Mouse (Mus musculus) embryonic facial prominence, embryonic 11.5 days (tissue): ENCODE measurements around the gene Nuak2. TPM values are rescaled to one million over a fixed set of nuclear protein-coding genes. Genes with fewer than 3 reads are reported as not detected.
"Not testable (repeated sequence)": the region's sequence is repeated elsewhere in the genome, so short reads cannot be mapped to it uniquely, and the experiment has no call there.

Experiments
- ATAC-seq: fragments of 200-750 bp; cut with Nextera tagmentation; replicated peaks from 2 replicates; pipeline ENCODE4 v1.8.0; 2017; ENCODE audit warnings: low read depth; ENCODE audit not compliant: insufficient number of reproducible peaks, low FRiP score, low TSS enrichment
- DNase-seq: peaks from one replicate; pipeline ENCODE4 v3.0.0-alpha.2; 2015; ENCODE audit warnings: low spot score
- H3K27ac ChIP-seq: fragments of 300-500 bp; sonication (generic); replicated peaks from 2 replicates; pipeline ENCODE4 v1.5.1; 2014; ENCODE audit warnings: mild to moderate bottlenecking, low read depth, low read length, control low read depth
- H3K27me3 ChIP-seq: fragments of 300-500 bp; sonication (generic); 2 replicates; pipeline ENCODE4 v1.6.1; 2014; ENCODE audit warnings: mild to moderate bottlenecking, low read length, moderate library complexity, mixed read lengths; ENCODE audit not compliant: control insufficient read depth, insufficient read depth
- H3K36me3 ChIP-seq: fragments of 300-500 bp; sonication (generic); replicated peaks from 2 replicates; pipeline ENCODE4 v1.6.1; 2014; ENCODE audit warnings: low read depth, mild to moderate bottlenecking, low read length, moderate library complexity, mixed read lengths; ENCODE audit not compliant: control insufficient read depth, insufficient read depth
- H3K4me1 ChIP-seq: fragments of 300-500 bp; sonication (generic); 2 replicates; pipeline ENCODE4 v1.6.1; 2014; ENCODE audit warnings: low read length, mixed read lengths; ENCODE audit not compliant: control insufficient read depth, insufficient read depth
- H3K4me2 ChIP-seq: fragments of 300-500 bp; sonication (generic); 2 replicates; pipeline ENCODE4 v1.6.1; 2014; ENCODE audit warnings: low read depth, mild to moderate bottlenecking, control low read depth, low read length, moderate library complexity
- H3K4me3 ChIP-seq: fragments of 300-500 bp; sonication (generic); 2 replicates; pipeline ENCODE4 v1.5.1; 2014; ENCODE audit warnings: low read depth, low read length, control low read depth
- H3K9ac ChIP-seq: fragments of 300-500 bp; sonication (generic); replicated peaks from 2 replicates; pipeline ENCODE4 v1.6.1; 2014; ENCODE audit warnings: mild to moderate bottlenecking, control low read depth, low read length
- H3K9me3 ChIP-seq: fragments of 300-500 bp; sonication (generic); replicated peaks from 2 replicates; pipeline ENCODE4 v1.6.1; 2016; ENCODE audit warnings: mild to moderate bottlenecking, low read length, inconsistent platforms, mixed read lengths; ENCODE audit not compliant: control insufficient read depth
- WGBS: fragments of 180-500 bp; shearing (Covaris S2); extraction: QIAGEN DNeasy Blood & Tissue Kit; methylation state at CpG from one replicate; pipeline ENCODE4 v1.1.7; 2014; 5-methylcytosine and 5-hydroxymethylcytosine counted together
- polyA plus RNA-seq: library from polyadenylated mRNA; unstranded; fragments of >200 nt; fragmentation: Nextera tagmentation; extraction: Ambion mirVana; gene quantifications from 2 replicates; pipeline ENCODE4 v1.2.1, GENCODE M21; 2014

Nuak2 gene
- polyA plus RNA-seq, 1 experiment from 2014 or later, result 10.8 TPM

DNA sequence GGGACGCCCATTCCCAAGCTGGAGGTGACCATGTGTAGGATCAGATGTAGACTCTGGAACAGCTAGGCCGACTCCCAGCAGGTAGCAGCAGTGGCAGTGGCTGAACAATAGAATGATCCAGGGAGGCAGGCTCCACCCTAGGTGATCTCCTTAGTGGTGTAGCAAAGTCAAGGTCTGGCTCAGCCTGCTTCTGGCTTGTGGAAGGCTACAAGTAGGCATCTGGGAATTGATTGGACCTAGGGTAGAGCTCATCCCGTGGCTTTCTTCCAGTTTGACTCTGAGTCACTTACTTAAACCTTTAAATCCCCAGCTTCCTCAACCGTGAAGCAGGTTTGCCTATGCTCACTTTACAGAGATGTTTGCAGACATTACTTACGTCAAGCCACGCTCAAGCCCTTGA lies 35.3 kb upstream of the Nuak2 start:
- not testable (repeated sequence) for H3K9me3 ChIP-seq, H3K27ac ChIP-seq, H3K4me2 ChIP-seq, ATAC-seq, H3K4me3 ChIP-seq, DNase-seq, H3K36me3 ChIP-seq, H3K4me1 ChIP-seq, H3K27me3 ChIP-seq, H3K9ac ChIP-seq
- 70% methylated on average over 6 of the region's 6 CpGs for WGBS

DNA sequence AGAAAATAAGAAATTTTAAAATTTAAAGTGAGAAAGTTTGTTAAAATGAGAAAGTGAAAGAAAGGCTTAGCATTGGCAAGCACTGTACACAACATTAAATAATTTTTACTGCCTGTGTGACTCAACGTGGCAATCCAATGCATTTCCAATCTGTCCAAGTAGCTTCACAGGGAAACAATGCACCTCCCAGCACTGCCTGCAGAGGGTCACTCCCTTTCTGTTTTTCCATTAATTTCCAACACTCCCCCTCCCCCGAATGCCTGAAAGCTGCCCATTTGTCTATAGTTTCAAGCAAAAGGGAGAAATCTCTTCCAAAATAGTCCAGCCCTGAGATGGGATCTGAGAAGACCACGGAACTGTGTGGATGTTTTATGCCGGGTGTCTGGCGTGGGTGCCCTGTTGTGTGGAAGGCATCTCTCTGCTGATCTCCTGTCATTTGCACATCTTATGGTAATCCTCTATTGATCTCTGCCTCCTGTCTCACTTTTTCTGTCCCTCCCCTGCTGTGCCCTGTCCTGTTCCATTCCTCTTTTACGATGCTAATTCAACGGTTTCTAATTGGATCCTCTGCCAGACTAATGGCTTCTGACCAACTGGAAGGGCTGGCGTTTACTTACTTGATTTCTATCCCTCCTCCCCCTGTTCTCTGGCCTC lies 34.3 kb upstream of the Nuak2 start:
- Histone ChIP-seq H3K9ac (no peak overlapping the region), H3K4me2 (no peak overlapping the region), H3K4me1 (no peaks in the 10 kb centered on the region), H3K27ac (no peak overlapping the region), H3K9me3 (no peaks in the 10 kb centered on the region), H3K27me3 (no peaks in the 10 kb centered on the region), H3K4me3 (no peak overlapping the region), H3K36me3 (no peaks in the 10 kb centered on the region)
- DNase-seq (no peak), ATAC-seq (no peak)
- WGBS, result 27% methylated on average over 8 of the region's 8 CpGs

DNA sequence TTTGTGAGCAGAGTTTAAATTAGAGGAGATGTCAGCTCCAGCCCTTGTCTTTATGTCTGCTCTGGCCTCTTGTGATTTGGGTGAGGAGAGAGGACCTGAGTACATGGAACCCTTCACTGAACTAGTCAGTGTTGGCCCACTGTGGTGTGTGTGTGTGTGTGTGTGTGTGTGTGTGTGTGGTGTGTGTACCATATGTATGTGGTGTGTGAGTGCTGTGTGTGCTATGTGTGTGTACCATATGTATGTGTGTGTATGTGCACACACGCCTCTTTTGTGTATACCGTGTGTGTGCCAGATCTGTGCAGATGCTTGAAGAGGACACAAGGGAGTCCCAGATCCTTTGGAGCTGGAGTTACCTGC lies 33.8 kb upstream of the Nuak2 start:
- no peaks in the 10 kb centered on the region for H3K27me3 ChIP-seq
- DNase-seq (no peak), ATAC-seq (0 out of 2 replicates have a peak, but pooled peaks have one; percentile 20)
- no peaks in the 10 kb centered on the region for H3K9me3 ChIP-seq
- H3K36me3 ChIP-seq, result no peaks in the 10 kb centered on the region
- no peaks in the 10 kb centered on the region for H3K4me1 ChIP-seq
- no peak overlapping the region for H3K9ac ChIP-seq
- no peak overlapping the region for H3K4me3 ChIP-seq
- WGBS, result 75% methylated on average over 2 of the region's 2 CpGs
- no peak overlapping the region for H3K4me2 ChIP-seq
- H3K27ac ChIP-seq, result no peak overlapping the region

DNA sequence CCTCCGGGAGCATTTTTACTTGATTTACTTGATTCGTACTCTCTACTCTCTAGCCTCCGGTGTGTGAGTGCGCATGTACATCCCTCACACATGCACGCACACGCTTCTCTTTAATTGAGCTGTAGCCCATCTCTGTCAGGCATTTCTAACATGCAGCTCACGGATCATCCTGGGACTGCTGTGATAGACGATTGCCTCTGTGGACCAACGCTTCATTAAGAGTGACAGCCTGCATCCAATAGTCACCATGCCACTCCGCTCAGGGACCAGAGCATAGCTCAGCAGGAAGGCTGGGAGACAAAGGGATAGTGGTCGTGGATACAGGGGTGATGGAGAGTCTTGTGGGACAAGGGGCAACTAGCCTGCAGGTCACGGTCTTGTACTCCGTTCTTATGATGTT lies 32.9 kb upstream of the Nuak2 start:
- DNase-seq (no peak), ATAC-seq (no peak; the same call in 1 of the 2 replicates)
- 67% methylated on average over 13 of the region's 13 CpGs for WGBS
- H3K9me3 ChIP-seq, result no peaks in the 10 kb centered on the region
- no peaks in the 10 kb centered on the region for H3K4me1 ChIP-seq
- H3K9ac ChIP-seq, result no peak overlapping the region
- no peak overlapping the region for H3K4me2 ChIP-seq
- H3K4me3 ChIP-seq, result no peak overlapping the region
- no peak overlapping the region for H3K27ac ChIP-seq
- no peaks in the 10 kb centered on the region for H3K27me3 ChIP-seq
- no peaks in the 10 kb centered on the region for H3K36me3 ChIP-seq

DNA sequence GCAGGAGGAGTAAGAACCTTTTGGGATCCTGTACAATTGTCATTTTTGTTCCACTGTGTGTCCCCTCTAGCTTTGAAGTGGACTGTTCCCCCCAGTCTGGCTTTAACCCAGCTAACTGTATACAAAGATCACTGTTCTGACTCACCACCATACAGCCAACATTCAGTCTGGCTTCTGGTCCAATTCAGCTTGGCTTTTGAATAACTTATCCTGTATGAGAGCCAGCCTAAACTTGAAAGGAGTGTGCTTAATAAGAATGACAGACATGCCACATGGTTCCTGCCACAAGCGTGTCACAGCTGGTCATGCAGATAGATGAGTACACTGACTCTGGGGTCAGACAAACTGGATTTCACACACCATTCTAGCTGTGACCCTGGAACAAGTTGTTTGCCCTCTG lies 29.2 kb upstream of the Nuak2 start:
- H3K9me3 ChIP-seq, result no peaks in the 10 kb centered on the region
- H3K27ac ChIP-seq, result no peak overlapping the region
- H3K4me1 ChIP-seq, result no peaks in the 10 kb centered on the region
- no peaks in the 10 kb centered on the region for H3K36me3 ChIP-seq
- no peak overlapping the region for H3K9ac ChIP-seq
- H3K27me3 ChIP-seq, result no peaks in the 10 kb centered on the region
- ATAC-seq (no peak), DNase-seq (no peak)
- 80% methylated on average over 1 of the region's 1 CpGs for WGBS
- H3K4me2 ChIP-seq, result no peak overlapping the region
- H3K4me3 ChIP-seq, result no peak overlapping the region

DNA sequence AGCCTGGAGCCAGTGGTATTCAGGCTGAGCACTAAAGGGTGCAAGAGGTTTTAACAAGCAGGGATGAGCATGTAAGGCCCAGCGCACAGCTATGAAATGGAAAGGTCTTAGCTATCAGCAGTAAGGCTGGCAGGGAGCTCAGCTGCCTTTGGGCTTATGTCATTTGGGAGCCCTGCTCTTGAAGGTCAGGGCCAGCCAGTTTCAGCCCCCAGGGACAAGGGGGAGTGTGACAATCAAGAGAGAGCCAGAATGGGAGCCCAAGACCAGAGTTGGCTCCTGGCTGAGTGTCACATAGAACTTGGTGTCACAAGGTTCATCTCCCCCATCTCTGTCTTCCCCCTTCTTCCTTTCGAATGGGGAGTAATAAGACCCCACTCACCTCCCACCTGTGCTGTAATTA lies 28.5 kb upstream of the Nuak2 start:
- Histone ChIP-seq H3K27me3 (no peaks in the 10 kb centered on the region), H3K4me3 (no peak overlapping the region), H3K9me3 (no peaks in the 10 kb centered on the region), H3K9ac (no peak overlapping the region), H3K36me3 (no peaks in the 10 kb centered on the region), H3K4me1 (peaks cover 4% of the 10 kb centered on the region; the same call in 1 of the 2 replicates), H3K27ac (no peak overlapping the region), H3K4me2 (no peak overlapping the region)
- ATAC-seq (no peak), DNase-seq (no peak)
- 48% methylated on average over 2 of the region's 2 CpGs for WGBS

DNA sequence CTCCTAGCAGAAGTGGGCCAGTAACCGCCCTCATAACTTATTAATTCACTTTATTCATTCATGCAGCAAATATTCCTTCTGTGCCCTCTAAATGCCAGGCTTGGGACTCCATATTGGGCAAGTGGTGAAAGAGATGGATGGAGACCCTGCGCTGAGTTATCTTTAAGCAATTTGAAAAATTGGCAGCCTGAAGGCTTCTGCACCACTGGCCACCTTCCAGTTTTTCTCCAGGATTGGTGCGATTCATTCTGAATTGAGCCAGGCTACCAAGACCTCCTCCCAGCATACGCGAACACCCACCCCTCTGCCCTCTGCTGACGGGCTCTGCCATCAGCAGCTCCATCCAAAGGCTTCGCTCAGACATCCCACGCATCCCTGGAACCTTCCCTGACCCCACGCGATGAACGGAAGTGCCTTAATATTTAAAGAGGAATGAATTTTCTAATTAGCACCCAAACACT lies 27.9 kb upstream of the Nuak2 start:
- ATAC-seq (no peak), DNase-seq (no peak)
- Histone ChIP-seq H3K4me3 (no peak overlapping the region), H3K4me2 (no peak overlapping the region), H3K36me3 (no peaks in the 10 kb centered on the region), H3K9ac (no peak overlapping the region), H3K27ac (no peak overlapping the region), H3K9me3 (no peaks in the 10 kb centered on the region), H3K27me3 (no peaks in the 10 kb centered on the region), H3K4me1 (peaks cover 5% of the 10 kb centered on the region; the same call in 1 of the 2 replicates)
- 16% methylated on average over 11 of the region's 11 CpGs for WGBS

DNA sequence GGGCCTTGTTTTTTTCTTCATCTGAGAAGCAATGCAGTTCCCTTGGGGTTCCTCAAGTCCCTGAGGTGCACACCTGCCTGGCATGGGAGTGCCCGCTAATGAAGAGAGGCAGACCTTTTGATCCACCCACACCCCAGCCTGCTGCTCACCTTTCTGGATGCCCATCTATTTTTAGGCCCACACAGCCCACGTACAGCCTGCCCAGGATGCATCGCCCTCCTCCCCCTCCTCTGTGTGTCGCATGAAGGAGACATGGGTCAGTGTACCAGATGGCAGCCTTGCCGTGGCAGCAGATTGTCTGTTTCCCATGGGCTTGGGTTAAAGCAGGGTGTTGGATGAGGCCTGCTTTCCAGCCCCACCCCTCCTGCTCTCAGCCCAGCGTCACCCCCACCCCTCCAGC lies 26.0 kb upstream of the Nuak2 start:
- ATAC-seq (no peak), DNase-seq (no peak)
- H3K27ac ChIP-seq, result no peak overlapping the region
- no peaks in the 10 kb centered on the region for H3K9me3 ChIP-seq
- no peak overlapping the region for H3K9ac ChIP-seq
- 74% methylated on average over 6 of the region's 6 CpGs for WGBS
- H3K4me3 ChIP-seq, result no peak overlapping the region
- no peak overlapping the region for H3K4me2 ChIP-seq
- H3K36me3 ChIP-seq, result no peaks in the 10 kb centered on the region
- no peaks in the 10 kb centered on the region for H3K27me3 ChIP-seq
- peaks cover 5% of the 10 kb centered on the region; the same call in 1 of the 2 replicates for H3K4me1 ChIP-seq
